Mouse (Mus musculus) T-helper 2 cell (primary cell): Measurements from ENCODE around the gene Wdfy3.

Experiments used
- in situ Hi-C: fragments of 300-600 bp; cut with MboI, MseI; formaldehyde crosslinking; loops from one replicate; pipeline ENCODE4 v1.15.1; 2025; ENCODE audit warnings: high pct_unique_total_duplicates

Gene Wdfy3

GRCm38 (mm10) chr5:101789770-101790169, 280.0 kb downstream of the Wdfy3 start:
- in situ Hi-C loops: no loop called here

- in situ Hi-C loops: no loop called here
These were observed 283.7 kb downstream of the Wdfy3 start for GRCm38 (mm10) chr5:101785921-101786614.

- in situ Hi-C loops: no loop called here
These were observed 284.9 kb downstream of the Wdfy3 start for GRCm38 (mm10) chr5:101784787-101785186.

GRCm38 (mm10) chr5:101784328-101784727, 285.4 kb downstream of the Wdfy3 start:
- in situ Hi-C loops: no loop called here
